Mouse (Mus musculus): ENCODE results near the gene Ldb1.

The Ldb1 gene

DNA sequence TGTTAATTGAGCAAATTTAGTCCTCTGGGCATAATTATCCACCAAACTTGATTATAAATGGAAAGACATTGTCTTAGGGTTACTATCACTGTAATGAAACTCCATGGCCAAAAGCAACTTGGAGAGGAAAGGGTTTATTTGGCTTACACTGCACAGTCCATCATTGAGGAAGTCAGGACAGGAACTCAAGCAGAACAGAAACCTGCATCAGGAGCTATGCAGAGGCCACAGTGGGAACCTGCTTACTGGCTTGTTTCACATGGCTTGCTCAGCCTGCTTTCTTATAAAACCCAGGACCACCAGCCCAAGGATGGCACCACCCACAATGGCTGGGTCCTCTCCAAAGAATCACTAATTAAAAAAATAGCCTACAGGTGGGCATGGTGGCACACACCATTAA, 60.6 kb downstream of the Ldb1 start:
- no peak for DNase-seq (ENCODE audit: extremely low spot score, low read depth, low spot score)
